Mouse (Mus musculus) ES-E14 (cell line): ENCODE data around the gene Spag17. TPM values are rescaled to one million over a fixed set of nuclear protein-coding genes. Genes with fewer than 3 reads are reported as not detected.

Source experiments
- DNase-seq: peaks from one replicate; pipeline ENCODE4 v3.0.0-alpha.2; 2013; ENCODE audit warnings: low read depth, low spot score
- H3K27ac ChIP-seq: 2 replicates; pipeline ENCODE4 v1.5.1; 2012; ENCODE audit warnings: low read depth, mild to moderate bottlenecking, low read length, moderate library complexity, mixed read lengths; ENCODE audit not compliant: poor library complexity, insufficient read depth, severe bottlenecking
- H3K36me3 ChIP-seq: 2 replicates; pipeline ENCODE4 v1.6.1; 2012; ENCODE audit warnings: mild to moderate bottlenecking, low read length, moderate library complexity, mixed read lengths; ENCODE audit not compliant: control insufficient read depth, poor library complexity, insufficient read depth, severe bottlenecking
- H3K4me1 ChIP-seq, 2 experiments: fragments of 150-350 bp in 1 of 2; sonication (generic) in 1 of 2; 2 replicates each; pipeline ENCODE4 v1.6.1; 2012; ENCODE audit warnings: low read length in 2 of 2, mild to moderate bottlenecking in 1 of 2, mixed read lengths in 1 of 2; ENCODE audit not compliant: control insufficient read depth in 2 of 2, insufficient read depth in 2 of 2, poor library complexity in 1 of 2
- H3K4me3 ChIP-seq, 2 experiments: fragments of 150-350 bp in 1 of 2; sonication (generic) in 1 of 2; 2 replicates each; pipeline ENCODE4 v1.5.1; 2012; ENCODE audit warnings: low read length in 2 of 2, low read depth in 1 of 2, mild to moderate bottlenecking in 1 of 2, mixed read lengths in 1 of 2; ENCODE audit not compliant: insufficient read depth in 1 of 2, poor library complexity in 1 of 2, severe bottlenecking in 1 of 2
- H3K9ac ChIP-seq: 2 replicates; pipeline ENCODE4 v1.6.1; 2012; ENCODE audit warnings: low read depth, mild to moderate bottlenecking, low read length, mixed read lengths; ENCODE audit not compliant: poor library complexity, insufficient read depth, severe bottlenecking
- H3K9me3 ChIP-seq: fragments of 150-350 bp; sonication (generic); 2 replicates; pipeline ENCODE4 v1.6.1; 2012; ENCODE audit warnings: low read depth, mild to moderate bottlenecking, low read length; ENCODE audit not compliant: control insufficient read depth, insufficient read depth
- CHD2 ChIP-seq: IDR thresholded peaks from 2 replicates; pipeline ENCODE4 v1.6.1; 2014; ENCODE audit warnings: mild to moderate bottlenecking, low read depth, low read length, inconsistent platforms
- HCFC1 ChIP-seq: IDR thresholded peaks from 2 replicates; pipeline ENCODE4 v1.6.1; 2012; ENCODE audit warnings: low read length, inconsistent platforms, borderline replicate concordance; ENCODE audit not compliant: insufficient read depth
- MAFK ChIP-seq: IDR thresholded peaks from 2 replicates; pipeline ENCODE4 v1.6.1; 2014; ENCODE audit warnings: mild to moderate bottlenecking, low read depth, low read length, inconsistent platforms; ENCODE audit not compliant: insufficient read depth
- ZC3H11A ChIP-seq: IDR thresholded peaks from 2 replicates; pipeline ENCODE4 v1.6.1; 2012; ENCODE audit warnings: low read depth, mild to moderate bottlenecking, inconsistent platforms, low read length, borderline replicate concordance
- ZNF384 ChIP-seq: IDR thresholded peaks from 2 replicates; pipeline ENCODE4 v1.6.1; 2012; ENCODE audit warnings: low read depth, low read length, inconsistent platforms
- in situ Hi-C, 2 experiments: fragments of 600-800 bp; cut with MboI; formaldehyde crosslinking; loops; one replicate each; pipeline ENCODE4 v1.15.1; 2025; ENCODE audit warnings: low sequenced_read_pairs in 2 of 2, inconsistent platforms in 1 of 2; ENCODE audit not compliant: unreplicated experiment in 2 of 2
- total RNA-seq: library from RNA; depleted of rRNA; stranded (reverse); fragments of 300-350 nt; gene quantifications from 2 replicates; pipeline ENCODE4 v1.2.3, GENCODE M21; 2012

Spag17 gene
- total RNA-seq, 1 experiment: 0.04 TPM

GRCm38 (mm10) chr3:99959805-99960485 is 74.7 kb downstream of the Spag17 start:
- no peak for DNase-seq
- TF ChIP-seq HCFC1: no peak
- no peak for TF ChIP-seq MAFK
- TF ChIP-seq ZNF384: no peak
- no peak for TF ChIP-seq ZC3H11A
- TF ChIP-seq CHD2: no peak
- Histone ChIP-seq H3K4me3 (no peak overlapping the region), H3K9ac (no peak overlapping the region), H3K36me3 (no peaks in the 10 kb centered on the region), H3K27ac (no peak overlapping the region), H3K9me3 (no peaks in the 10 kb centered on the region), H3K4me1 (no peaks in the 10 kb centered on the region)
- in situ Hi-C loops: no loop called here

GRCm38 (mm10) chr3:99964345-99964744 is 79.1 kb downstream of the Spag17 start:
- in situ Hi-C loops: no loop called here
- Histone ChIP-seq H3K4me3 (no peak overlapping the region), H3K9ac (no peak overlapping the region), H3K36me3 (no peaks in the 10 kb centered on the region), H3K27ac (no peak overlapping the region), H3K4me1 (no peaks in the 10 kb centered on the region), H3K9me3 (no peaks in the 10 kb centered on the region)
- no peak for DNase-seq
- TF ChIP-seq MAFK (no peak), HCFC1 (no peak), ZNF384 (no peak), ZC3H11A (no peak), CHD2 (no peak)

GRCm38 (mm10) chr3:99965863-99966262 is 80.7 kb downstream of the Spag17 start:
- H3K9me3 ChIP-seq: no peaks in the 10 kb centered on the region
- TF ChIP-seq HCFC1 (no peak), MAFK (no peak), ZC3H11A (no peak), CHD2 (no peak), ZNF384 (no peak)
- DNase-seq: no peak
- no peaks in the 10 kb centered on the region for H3K36me3 ChIP-seq
- H3K4me1 ChIP-seq: no peaks in the 10 kb centered on the region
- in situ Hi-C loops: no loop called here
- H3K4me3 ChIP-seq: no peak overlapping the region
- H3K9ac ChIP-seq: no peak overlapping the region
- H3K27ac ChIP-seq: no peak overlapping the region

- in situ Hi-C loops: no loop called here
- no peak overlapping the region for H3K4me3 ChIP-seq
- no peak overlapping the region for H3K27ac ChIP-seq
- H3K9ac ChIP-seq: no peak overlapping the region
- H3K9me3 ChIP-seq: no peaks in the 10 kb centered on the region
- no peaks in the 10 kb centered on the region for H3K36me3 ChIP-seq
- no peak for TF ChIP-seq HCFC1
- no peak for TF ChIP-seq CHD2
- TF ChIP-seq ZC3H11A: no peak
- no peak for TF ChIP-seq MAFK
- no peak for TF ChIP-seq ZNF384
- no peaks in the 10 kb centered on the region for H3K4me1 ChIP-seq
- DNase-seq: no peak
Measured at GRCm38 (mm10) chr3:99966285-99966684, 81.1 kb downstream of the Spag17 start.

GRCm38 (mm10) chr3:99970766-99971165 is 85.6 kb downstream of the Spag17 start:
- no peak overlapping the region for H3K4me3 ChIP-seq
- H3K9ac ChIP-seq: no peak overlapping the region
- no peaks in the 10 kb centered on the region for H3K36me3 ChIP-seq
- in situ Hi-C loops: no loop called here
- no peak for DNase-seq
- H3K4me1 ChIP-seq: no peaks in the 10 kb centered on the region
- no peak overlapping the region for H3K27ac ChIP-seq
- TF ChIP-seq MAFK (no peak), ZC3H11A (no peak), HCFC1 (no peak), CHD2 (no peak), ZNF384 (no peak)
- no peaks in the 10 kb centered on the region for H3K9me3 ChIP-seq
